Mouse (Mus musculus) heart, adult 2 months (tissue): Measurements from ENCODE around the gene Kalrn. TPM values are rescaled to one million over a fixed set of nuclear protein-coding genes. Genes with fewer than 3 reads are reported as not detected.

ENCODE experiments used
- DNase-seq, 2 experiments: peaks; one replicate each; pipeline ENCODE4 v3.0.0; 2021
- H3K27ac ChIP-seq: fragments of 200-600 bp; 2 replicates; pipeline ENCODE4 v1.8.1; 2022
- H3K27me3 ChIP-seq: fragments of 200-500 bp; 2 replicates; pipeline ENCODE4 v1.6.1; 2012; ENCODE audit warnings: mild to moderate bottlenecking, low read length, inconsistent platforms, mixed read lengths; ENCODE audit not compliant: control insufficient read depth, insufficient read depth
- H3K36me3 ChIP-seq: fragments of 200-500 bp; 2 replicates; pipeline ENCODE4 v1.6.1; 2012; ENCODE audit warnings: low read length, inconsistent platforms; ENCODE audit not compliant: control insufficient read depth, insufficient read depth
- H3K4me1 ChIP-seq: fragments of 200-500 bp; 2 replicates; pipeline ENCODE4 v1.6.1; 2011; ENCODE audit warnings: low read length; ENCODE audit not compliant: control insufficient read depth, insufficient read depth
- H3K4me3 ChIP-seq: fragments of 200-600 bp; 2 replicates; pipeline ENCODE4 v1.8.1; 2022
- H3K79me2 ChIP-seq: fragments of 200-500 bp; replicated peaks from 2 replicates; pipeline ENCODE4 v1.6.1; 2012; ENCODE audit warnings: mild to moderate bottlenecking, inconsistent platforms, low read length, moderate library complexity, mixed read lengths; ENCODE audit not compliant: control insufficient read depth, insufficient read depth
- H3K9ac ChIP-seq: fragments of 200-500 bp; 2 replicates; pipeline ENCODE4 v1.6.1; 2012; ENCODE audit warnings: low read depth, mild to moderate bottlenecking, control low read depth, inconsistent platforms, low read length, mixed read lengths
- CTCF ChIP-seq: fragments of 200-600 bp; IDR thresholded peaks from 2 replicates; pipeline ENCODE4 v1.8.1; 2022; ENCODE audit warnings: antibody characterized with exemption, mild to moderate bottlenecking, moderate library complexity
- EP300 ChIP-seq: fragments of 200-500 bp; IDR thresholded peaks from 2 replicates; pipeline ENCODE4 v1.6.1; 2011; ENCODE audit warnings: low read depth, low read length, control low read depth; ENCODE audit not compliant: insufficient read depth
- POLR2A ChIP-seq: fragments of 200-500 bp; IDR thresholded peaks from 2 replicates; pipeline ENCODE4 v1.6.1; 2011; ENCODE audit warnings: mild to moderate bottlenecking, low read depth, low read length, control low read depth; ENCODE audit not compliant: insufficient read depth
- WGBS: fragments of 180-500 bp; shearing (Covaris S2); methylation state at CpG from one replicate; pipeline ENCODE4 v1.1.7; 2018; 5-methylcytosine and 5-hydroxymethylcytosine counted together
- intact Hi-C: fragments of 180-260 bp; cut with DNase I; formaldehyde crosslinking; loops from one replicate; pipeline ENCODE4 v1.15.1; 2025
- polyA plus RNA-seq: library from polyadenylated mRNA; depleted of rRNA; stranded (reverse); fragments of >200 nt; gene quantifications from 2 replicates; pipeline ENCODE4 v1.2.3, GENCODE M21; 2012
- total RNA-seq, 2 experiments: library from RNA; stranded (reverse); gene quantifications; 2 replicates each; pipeline ENCODE4 v1.2.3; 2021

Kalrn gene
- total and polyA plus RNA-seq, 3 experiments: 8.2 to 31.8 (median 26.1) TPM

- Histone ChIP-seq H3K27ac (no peak overlapping the region), H3K4me3 (no peak overlapping the region), H3K36me3 (no peaks in the 10 kb centered on the region), H3K79me2 (no peaks in the 10 kb centered on the region), H3K9ac (no peak overlapping the region), H3K27me3 (no peaks in the 10 kb centered on the region), H3K4me1 (no peaks in the 10 kb centered on the region)
- intact Hi-C loops: no loop called here
- TF ChIP-seq POLR2A (no peak), CTCF (peak; percentile 39), EP300 (no peak)
- 89% methylated on average over 5 of the region's 5 CpGs for WGBS
- DNase-seq: no peak
Measured at GRCm38 (mm10) chr16:34207972-34208371, 365.4 kb downstream of the Kalrn start.

GRCm38 (mm10) chr16:34204527-34205139, 368.7 kb downstream of the Kalrn start:
- WGBS: 85% methylated on average over 13 of the region's 13 CpGs
- no peak overlapping the region for H3K4me3 ChIP-seq

DNA sequence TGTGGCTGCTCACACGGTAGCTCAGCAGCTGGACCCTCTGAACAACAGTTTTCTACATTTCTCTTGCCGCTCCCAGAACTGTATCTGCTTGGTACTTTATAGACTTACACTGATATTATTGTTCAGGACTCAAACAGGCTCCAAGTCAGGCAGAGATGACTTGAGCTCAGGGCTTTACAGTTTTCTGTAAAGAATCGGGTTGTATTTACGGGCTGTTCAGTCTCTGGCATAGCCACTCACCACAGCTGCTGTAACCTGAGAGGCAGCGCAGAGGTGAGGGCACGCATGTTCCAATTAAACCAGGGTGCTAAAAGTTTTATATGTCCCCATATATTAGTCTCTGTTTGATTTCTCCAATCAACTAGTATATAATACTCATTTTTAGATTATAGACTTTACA, 373.8 kb downstream of the Kalrn start:
- H3K36me3 ChIP-seq: no peaks in the 10 kb centered on the region
- H3K27me3 ChIP-seq: no peaks in the 10 kb centered on the region
- H3K4me1 ChIP-seq: no peaks in the 10 kb centered on the region
- H3K4me3 ChIP-seq: no peak overlapping the region
- intact Hi-C loops: loop anchor here (10.0 kb wide), 1 partner anchor 405 kb away; no protein-coding TSS in a partner anchor
- H3K9ac ChIP-seq: no peak overlapping the region
- no peaks in the 10 kb centered on the region for H3K79me2 ChIP-seq
- no peak overlapping the region for H3K27ac ChIP-seq
- no peak for DNase-seq
- 90% methylated on average over 6 of the region's 6 CpGs for WGBS
- no peak for TF ChIP-seq POLR2A

More at GRCm38 (mm10) chr16:34204527-34205139, 368.7 kb downstream of the Kalrn start:
- DNase-seq: no peak
- no peak for TF ChIP-seq CTCF
- TF ChIP-seq EP300: no peak
- no peak for TF ChIP-seq POLR2A
- Histone ChIP-seq H3K9ac (no peak overlapping the region), H3K4me1 (no peaks in the 10 kb centered on the region), H3K79me2 (no peaks in the 10 kb centered on the region), H3K36me3 (no peaks in the 10 kb centered on the region), H3K27me3 (no peaks in the 10 kb centered on the region), H3K27ac (no peak overlapping the region)
- intact Hi-C loops: no loop called here

GRCm38 (mm10) chr16:34192959-34193842, 380.1 kb downstream of the Kalrn start:
- DNase-seq: peak in 1 of 2 experiments; percentile 44

GRCm38 (mm10) chr16:34184721-34185120, 388.6 kb downstream of the Kalrn start:
- Histone ChIP-seq H3K4me1 (no peaks in the 10 kb centered on the region), H3K36me3 (no peaks in the 10 kb centered on the region), H3K79me2 (no peaks in the 10 kb centered on the region), H3K4me3 (no peak overlapping the region), H3K27ac (no peak overlapping the region), H3K27me3 (no peaks in the 10 kb centered on the region), H3K9ac (no peak overlapping the region)
- no peak for TF ChIP-seq EP300
- TF ChIP-seq CTCF: peak; percentile 38
- TF ChIP-seq POLR2A: no peak
- DNase-seq: no peak
- WGBS: 75% methylated on average over 3 of the region's 3 CpGs
- intact Hi-C loops: loop anchor here (5.0 kb wide), 1 partner anchor 57 kb away; no protein-coding TSS in a partner anchor

More at GRCm38 (mm10) chr16:34192959-34193842, 380.1 kb downstream of the Kalrn start:
- Histone ChIP-seq H3K9ac (no peak overlapping the region), H3K4me1 (no peaks in the 10 kb centered on the region), H3K4me3 (no peak overlapping the region), H3K27me3 (no peaks in the 10 kb centered on the region), H3K36me3 (no peaks in the 10 kb centered on the region), H3K27ac (no peak overlapping the region), H3K79me2 (no peaks in the 10 kb centered on the region)
- WGBS: 51% methylated on average over 10 of the region's 10 CpGs
- TF ChIP-seq POLR2A (no peak), EP300 (peak; percentile 81; the same call in 1 of the 2 replicates), CTCF (peak; percentile 84)
- intact Hi-C loops: loop anchor here (1.0 to 10.0 kb wide), 3 partner anchors 96 to 508 kb away; no protein-coding TSS in a partner anchor

DNA sequence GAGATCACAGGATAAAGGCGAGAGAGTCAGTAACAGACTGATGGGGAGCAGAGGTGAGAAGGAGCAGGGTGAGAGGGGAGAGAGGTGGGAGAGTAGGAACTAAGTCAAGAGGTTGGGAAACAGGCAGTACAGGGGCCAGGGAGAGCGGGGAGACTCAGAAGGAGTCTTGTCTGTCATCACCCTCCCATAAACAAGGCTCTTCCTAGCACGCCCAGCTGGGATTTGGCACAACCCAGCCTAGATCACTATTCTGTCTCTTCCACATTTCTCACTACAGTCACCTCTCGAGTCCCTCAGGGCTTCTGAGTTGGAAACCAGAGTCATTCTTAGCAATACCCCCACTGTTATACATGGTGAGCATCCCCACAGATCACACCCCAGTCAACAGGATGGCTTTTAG, 390.1 kb downstream of the Kalrn start:
- H3K9ac ChIP-seq: no peak overlapping the region
- no peak overlapping the region for H3K27ac ChIP-seq
- H3K4me3 ChIP-seq: no peak overlapping the region
- 83% methylated on average over 4 of the region's 4 CpGs for WGBS
- DNase-seq: no peak
- no peak for TF ChIP-seq CTCF
- TF ChIP-seq POLR2A: no peak
- intact Hi-C loops: loop anchor here (5.0 kb wide), 1 partner anchor 56 kb away; no protein-coding TSS in a partner anchor
- H3K4me1 ChIP-seq: no peaks in the 10 kb centered on the region
- no peaks in the 10 kb centered on the region for H3K79me2 ChIP-seq
- H3K27me3 ChIP-seq: no peaks in the 10 kb centered on the region
- H3K36me3 ChIP-seq: no peaks in the 10 kb centered on the region
